Mouse (Mus musculus): Measurements from ENCODE around the gene Pacsin1. TPM values are rescaled to one million over a fixed set of nuclear protein-coding genes. Genes with fewer than 3 reads are reported as not detected.

Gene Pacsin1
- polyA plus RNA-seq, 1 experiment = 254 TPM

DNA sequence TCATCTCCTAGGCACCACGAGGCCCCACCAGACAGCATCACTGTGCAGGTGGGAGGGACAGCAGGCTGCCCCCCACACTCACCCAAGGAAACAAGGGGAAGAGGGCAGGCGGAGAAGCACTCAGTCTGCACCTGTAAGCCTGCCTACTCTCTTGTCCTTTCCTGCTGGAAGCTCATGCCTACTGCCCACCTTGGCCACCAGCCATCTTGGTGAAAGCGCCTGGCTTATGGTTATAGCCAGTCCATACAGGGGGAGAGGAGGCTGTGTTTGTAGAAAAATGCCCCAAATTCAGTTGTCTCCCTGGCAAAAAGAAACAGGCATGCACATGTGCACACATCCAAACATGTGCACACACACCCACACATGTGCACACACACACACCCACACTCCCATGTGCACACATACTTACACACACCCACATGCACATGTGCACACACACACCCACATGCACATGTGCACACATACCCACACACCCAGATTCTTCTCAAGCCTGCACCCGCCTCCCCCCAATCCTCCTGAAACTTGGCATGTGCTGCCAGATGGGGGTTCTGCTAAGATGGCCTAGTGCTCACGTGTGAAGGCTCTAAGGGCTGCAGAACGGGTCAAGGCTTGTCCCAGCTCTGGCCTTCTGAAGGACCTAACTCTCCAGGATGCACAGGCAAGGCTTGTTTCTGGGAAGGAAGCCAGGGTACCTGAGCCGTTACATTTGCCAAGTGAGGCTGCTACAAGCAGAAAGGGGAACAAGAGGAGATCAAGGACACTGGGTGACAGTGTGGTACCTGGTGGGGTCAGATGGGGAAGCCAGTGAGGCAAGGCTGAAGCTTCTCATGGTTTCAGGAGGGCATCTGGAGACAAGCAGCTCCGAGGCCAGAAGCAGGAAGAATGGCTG is 96.2 kb downstream of the Pacsin1 start:
- Histone ChIP-seq H3K27ac (ENCODE audit: insufficient read depth, low read length) (0 out of 2 replicates have a peak overlapping the region, but pooled peaks have one; percentile 3), H3K4me3 (ENCODE audit: insufficient read depth, low read length) (no peak overlapping the region), H3K4me1 (ENCODE audit: control insufficient read depth, insufficient read depth, low read length) (peaks cover 15% of the 10 kb centered on the region)
- TF ChIP-seq CTCF (IDR thresholded peaks at IDR 0.05; ENCODE audit: extremely low read depth, insufficient read depth, low read length) (no peak), POLR2A (IDR thresholded peaks at IDR 0.05; ENCODE audit: extremely low read depth, insufficient read depth, low read length) (no peak)

DNA sequence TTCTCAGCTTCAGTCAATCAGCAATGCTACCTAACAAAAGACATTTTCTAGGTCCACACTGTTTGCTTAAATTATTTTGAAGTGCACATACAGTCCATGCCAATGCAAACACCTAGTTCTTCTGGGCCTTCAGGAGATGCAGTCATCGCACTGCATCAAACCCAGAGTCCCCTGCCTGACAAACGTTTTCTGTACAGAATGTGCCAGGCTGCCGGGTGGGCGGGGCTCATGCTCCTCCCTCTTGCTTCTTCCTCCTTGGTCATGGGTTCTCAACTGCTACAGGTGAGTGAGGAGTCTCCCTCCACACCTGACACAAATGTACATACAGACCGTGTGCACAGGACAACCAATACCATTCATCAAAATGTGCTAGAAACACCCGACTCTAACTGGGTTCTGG is 104.9 kb downstream of the Pacsin1 start:
- Histone ChIP-seq H3K4me1 (ENCODE audit: control insufficient read depth, insufficient read depth, low read length) (peaks cover 15% of the 10 kb centered on the region), H3K27ac (ENCODE audit: insufficient read depth, low read length) (peak overlapping the region; percentile 30; the same call in 1 of the 2 replicates), H3K4me3 (ENCODE audit: insufficient read depth, low read length) (no peak overlapping the region)
- TF ChIP-seq CTCF (IDR thresholded peaks at IDR 0.05; ENCODE audit: extremely low read depth, insufficient read depth, low read length) (no peak), POLR2A (IDR thresholded peaks at IDR 0.05; ENCODE audit: extremely low read depth, insufficient read depth, low read length) (no peak)

Other genes starting within 250 kb of the Pacsin1 start
- gene Grm4, start 134.1 kb upstream of the Pacsin1 start, polyA plus RNA-seq (2012; rRNA removed) = 18.7 and 21.6 TPM in 2 replicates
- 73.3 and 75.1 TPM in 2 replicates for gene Hmga1, start 99.0 kb upstream of the Pacsin1 start, polyA plus RNA-seq (2012; rRNA removed)
- 109 and 112 TPM in 2 replicates for gene AI413582, start 89.8 kb upstream of the Pacsin1 start, polyA plus RNA-seq (2012; rRNA removed)
- 371 and 398 TPM in 2 replicates for gene Nudt3, start 32.0 kb upstream of the Pacsin1 start, polyA plus RNA-seq (2012; rRNA removed)
- 0.15 and 0.47 TPM in 2 replicates for gene RPS10-NUDT3, start 20.3 kb upstream of the Pacsin1 start, polyA plus RNA-seq (2012; rRNA removed)
- gene Rps10, start 18.8 kb upstream of the Pacsin1 start, polyA plus RNA-seq (2012; rRNA removed) = 525 and 561 TPM in 2 replicates
- gene Spdef, start 73.4 kb downstream of the Pacsin1 start, polyA plus RNA-seq (2012; rRNA removed) = 0.61 and 0.91 TPM in 2 replicates
- 196 and 207 TPM in 2 replicates for gene D17Wsu92e, start 165.1 kb downstream of the Pacsin1 start, polyA plus RNA-seq (2012; rRNA removed)
- gene Snrpc, start 182.6 kb downstream of the Pacsin1 start, polyA plus RNA-seq (2012; rRNA removed) = 57.6 and 69.2 TPM in 2 replicates
- 9.1 and 10.6 TPM in 2 replicates for gene Uhrf1bp1, start 200.9 kb downstream of the Pacsin1 start, polyA plus RNA-seq (2012; rRNA removed)